Mouse (Mus musculus) cerebellum, adult 2 months (tissue): Measurements from ENCODE around the gene Bclaf3. TPM values are rescaled to one million over a fixed set of nuclear protein-coding genes. Genes with fewer than 3 reads are reported as not detected.

Experiments used
- DNase-seq, 2 experiments: peaks; one replicate each; pipeline ENCODE4 v3.0.0; 2021
- H3K27ac ChIP-seq: fragments of 200-500 bp; 2 replicates; pipeline ENCODE4 v1.5.1; 2012; ENCODE audit warnings: low read length, control low read depth, inconsistent platforms; ENCODE audit not compliant: insufficient read depth
- H3K27me3 ChIP-seq: fragments of 200-500 bp; 2 replicates; pipeline ENCODE4 v1.6.1; 2012; ENCODE audit warnings: inconsistent platforms, mild to moderate bottlenecking, low read length, moderate library complexity; ENCODE audit not compliant: control insufficient read depth, insufficient read depth
- H3K4me1 ChIP-seq: fragments of 200-500 bp; 2 replicates; pipeline ENCODE4 v1.6.1; 2011; ENCODE audit warnings: low read length; ENCODE audit not compliant: control insufficient read depth, insufficient read depth
- H3K4me3 ChIP-seq: fragments of 200-500 bp; replicated peaks from 2 replicates; pipeline ENCODE3; 2011; ENCODE audit warnings: mild to moderate bottlenecking, low read depth, low read length, control low read depth; ENCODE audit not compliant: insufficient read depth
- CTCF ChIP-seq: fragments of 200-500 bp; IDR thresholded peaks from 2 replicates; pipeline ENCODE4 v1.5.1; 2011; ENCODE audit warnings: low read depth, mild to moderate bottlenecking, control low read depth, low read length, moderate library complexity, borderline replicate concordance; ENCODE audit not compliant: insufficient read depth
- POLR2A ChIP-seq: fragments of 200-500 bp; IDR thresholded peaks from 2 replicates; pipeline ENCODE4 v1.6.1; 2011; ENCODE audit warnings: low read length, control low read depth, borderline replicate concordance; ENCODE audit not compliant: insufficient read depth
- WGBS: fragments of 180-500 bp; shearing (Covaris S2); methylation state at CpG from one replicate; pipeline ENCODE4 v1.1.7; 2018; 5-methylcytosine and 5-hydroxymethylcytosine counted together
- polyA plus RNA-seq: library from polyadenylated mRNA; depleted of rRNA; stranded (reverse); fragments of >200 nt; gene quantifications from 2 replicates; pipeline ENCODE4 v1.2.3, GENCODE M21; 2012

Bclaf3 gene
- polyA plus RNA-seq, 1 experiment: 9.6 TPM

DNA sequence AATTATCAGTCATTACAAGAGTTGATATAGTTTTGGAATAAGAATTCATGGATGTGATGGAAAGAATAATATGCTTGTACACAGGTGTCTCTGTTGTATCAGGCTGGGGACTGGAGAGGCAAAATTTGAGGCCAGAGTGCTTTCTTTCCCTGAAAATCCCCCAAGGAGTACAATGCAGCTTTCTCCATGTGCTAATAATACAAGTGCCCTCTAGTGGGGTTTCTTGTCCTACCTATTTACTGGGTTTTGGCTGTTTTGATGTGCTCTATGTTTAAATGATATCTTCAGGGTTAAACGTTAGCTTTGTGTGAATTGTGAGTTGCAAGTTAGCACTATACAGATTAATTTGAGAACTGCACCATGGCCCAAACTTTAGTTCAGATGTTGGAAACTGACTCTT is 65.1 kb downstream of the Bclaf3 start:
- Histone ChIP-seq H3K4me3 (no peak overlapping the region), H3K27ac (no peak overlapping the region), H3K27me3 (no peaks in the 10 kb centered on the region), H3K4me1 (no peaks in the 10 kb centered on the region)
- whole genome bisulfite sequencing: 57% methylated on average over 1 of the region's 1 CpGs
- no peak for TF ChIP-seq CTCF
- TF ChIP-seq POLR2A: no peak
- DNase-seq: no peak

DNA sequence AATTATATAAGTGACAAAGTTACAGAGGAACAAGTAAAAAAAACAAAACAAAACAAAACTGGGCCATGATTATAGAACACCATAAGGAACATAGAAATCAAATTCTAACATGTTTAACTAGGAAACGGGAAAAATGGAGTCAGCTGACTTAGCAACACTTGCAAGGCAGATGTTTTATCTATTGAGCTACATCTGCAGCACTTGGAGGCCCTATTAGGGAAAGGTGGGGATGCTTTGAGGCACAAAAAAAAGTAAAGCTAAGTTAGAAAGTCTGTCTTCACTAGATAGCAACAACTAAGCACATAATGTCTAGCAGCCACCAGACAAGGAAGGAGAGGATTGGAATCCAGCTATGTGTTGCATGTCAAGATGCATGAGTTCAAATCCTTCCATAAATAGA is 71.0 kb downstream of the Bclaf3 start:
- H3K4me1 ChIP-seq: no peaks in the 10 kb centered on the region
- no peaks in the 10 kb centered on the region for H3K27me3 ChIP-seq
- 96% methylated on average over 1 of the region's 1 CpGs for WGBS
- no peak overlapping the region for H3K27ac ChIP-seq
- H3K4me3 ChIP-seq: no peak overlapping the region
- TF ChIP-seq POLR2A (no peak), CTCF (no peak)
- no peak for DNase-seq

DNA sequence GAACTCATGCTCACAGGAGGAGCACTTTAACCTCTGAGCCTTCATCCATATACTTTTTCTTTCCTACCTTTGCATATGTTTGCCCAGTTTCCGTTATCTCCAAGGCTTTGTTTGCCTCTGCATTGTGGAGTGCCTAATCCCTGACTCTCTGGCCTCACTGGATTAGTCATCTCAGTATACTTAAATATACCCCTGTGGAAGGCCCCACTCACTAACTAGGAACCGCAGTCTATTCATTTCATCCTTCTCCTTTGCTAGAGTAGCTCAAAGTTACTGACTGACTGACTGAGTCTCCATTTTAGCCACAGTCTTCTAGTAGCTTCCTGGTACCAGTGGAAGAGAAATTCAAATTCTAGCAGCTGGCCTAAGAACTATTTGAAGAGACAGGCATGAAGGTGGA is 78.3 kb downstream of the Bclaf3 start:
- WGBS: 89% methylated on average over 2 of the region's 2 CpGs
- Histone ChIP-seq H3K4me1 (no peaks in the 10 kb centered on the region), H3K4me3 (no peak overlapping the region), H3K27ac (no peak overlapping the region), H3K27me3 (no peaks in the 10 kb centered on the region)
- DNase-seq: no peak
- no peak for TF ChIP-seq CTCF
- no peak for TF ChIP-seq POLR2A

DNA sequence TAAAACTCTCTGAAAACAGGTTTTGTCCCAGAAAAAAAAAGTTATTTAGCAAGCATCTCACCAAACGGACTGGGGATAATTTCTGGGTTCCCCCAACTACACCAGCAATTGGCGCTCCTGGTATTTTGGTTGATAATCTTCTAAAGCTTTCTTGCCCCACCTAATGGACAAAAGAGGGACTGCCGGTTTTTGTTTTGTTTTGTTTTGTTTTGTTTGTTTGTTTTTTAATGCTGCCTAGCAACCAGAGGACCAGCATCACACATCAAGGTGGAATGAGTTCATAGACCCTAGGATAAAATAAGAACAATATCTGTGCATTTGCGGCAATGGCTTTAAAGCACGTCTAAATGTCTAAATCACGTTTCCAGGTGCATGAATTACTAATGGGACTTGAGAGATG is 80.4 kb downstream of the Bclaf3 start:
- Histone ChIP-seq H3K4me3 (no peak overlapping the region), H3K27ac (no peak overlapping the region), H3K4me1 (no peaks in the 10 kb centered on the region), H3K27me3 (no peaks in the 10 kb centered on the region)
- no peak for DNase-seq
- WGBS: 37% methylated on average over 6 of the region's 6 CpGs
- TF ChIP-seq POLR2A (no peak), CTCF (no peak)

DNA sequence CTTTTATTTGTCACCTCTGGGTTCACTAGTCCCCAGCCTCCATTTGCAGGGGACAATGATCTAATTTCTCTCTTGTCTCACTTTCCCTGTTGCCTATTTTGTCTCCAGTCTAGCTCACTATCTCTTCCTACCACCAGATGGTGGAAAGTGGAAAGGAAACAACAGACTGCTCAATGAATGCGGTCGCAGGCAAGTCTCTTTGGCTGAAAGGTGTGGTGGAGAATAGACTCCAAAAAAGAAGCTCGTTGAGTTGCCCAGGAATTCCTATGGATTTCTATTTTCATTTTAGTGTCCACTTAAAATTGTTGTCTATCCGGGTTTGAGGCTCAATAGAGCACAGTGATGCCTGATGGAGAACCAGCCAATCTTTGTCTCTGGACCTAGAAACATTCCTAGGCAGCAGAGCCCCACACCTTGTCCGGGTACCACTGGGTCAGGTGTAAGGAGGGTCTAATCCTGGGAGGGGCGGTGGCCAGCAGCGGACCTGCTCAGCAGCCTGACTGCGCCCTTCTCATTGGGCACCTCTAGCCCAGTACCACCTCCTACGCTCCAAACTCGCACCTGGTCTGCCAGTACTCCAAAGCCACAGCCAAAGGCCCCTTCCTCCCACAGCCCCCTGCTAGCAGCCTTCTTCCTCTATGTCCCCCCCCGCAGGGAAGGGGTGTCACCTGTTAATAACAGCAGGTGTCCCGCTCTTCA is 99.9 kb downstream of the Bclaf3 start:
- Histone ChIP-seq H3K27me3 (no peaks in the 10 kb centered on the region), H3K27ac (no peak overlapping the region), H3K4me3 (peak overlapping the region; percentile 58), H3K4me1 (no peaks in the 10 kb centered on the region)
- 6% methylated on average over 12 of the region's 12 CpGs for WGBS
- peak; percentile 15 to 23 for DNase-seq
- TF ChIP-seq CTCF (peak; percentile 36; the same call in 1 of the 2 replicates), POLR2A (no peak)

DNA sequence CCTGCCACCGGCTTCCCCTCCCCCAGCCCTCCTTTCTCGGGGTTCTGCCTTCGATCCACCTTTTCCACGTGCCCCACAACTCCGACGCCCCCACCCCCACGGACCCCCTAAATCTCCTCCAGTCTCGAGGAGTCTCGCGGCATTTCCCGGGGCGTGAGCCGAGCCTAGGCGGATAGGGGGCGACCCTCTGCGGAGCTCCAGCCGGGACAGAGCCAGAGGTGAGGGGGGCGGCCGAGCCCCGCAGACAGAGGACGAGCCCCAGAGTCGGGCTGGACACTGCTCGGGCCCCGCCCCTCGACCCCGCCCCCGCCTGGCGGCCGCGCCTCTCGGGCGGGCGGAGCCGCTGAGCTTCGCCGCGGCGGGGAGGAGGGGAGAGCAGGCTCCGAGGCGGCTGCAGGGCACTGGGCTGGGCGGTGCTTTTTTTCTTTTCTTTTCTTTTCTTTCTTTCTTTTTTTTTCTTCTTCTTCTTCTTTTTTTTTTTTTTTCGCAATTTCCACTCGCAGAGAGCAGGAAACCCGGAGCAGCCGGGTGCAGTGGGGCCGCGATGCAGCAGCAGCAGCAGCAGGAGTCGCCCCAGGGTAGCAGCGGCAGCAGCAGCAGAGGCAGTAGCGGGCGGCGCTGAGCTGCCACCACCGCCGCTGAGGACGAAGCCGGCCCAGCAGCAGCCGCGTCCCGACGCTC is 100.6 kb downstream of the Bclaf3 start, which contains the start of gene Sh3kbp1:
Gene Sh3kbp1, plus strand, starts transcription at position 366 of the 681 bp plus-strand sequence.
- H3K27me3 ChIP-seq: no peaks in the 10 kb centered on the region
- TF ChIP-seq POLR2A (no peak), CTCF (no peak)
- WGBS: 6% methylated on average over 39 of the region's 60 CpGs
- H3K4me1 ChIP-seq: no peaks in the 10 kb centered on the region
- DNase-seq: peak; percentile 43 to 52
- H3K4me3 ChIP-seq: peak within 1 kb of the TSS; percentile 58
- no peak within 1 kb of the TSS for H3K27ac ChIP-seq

DNA sequence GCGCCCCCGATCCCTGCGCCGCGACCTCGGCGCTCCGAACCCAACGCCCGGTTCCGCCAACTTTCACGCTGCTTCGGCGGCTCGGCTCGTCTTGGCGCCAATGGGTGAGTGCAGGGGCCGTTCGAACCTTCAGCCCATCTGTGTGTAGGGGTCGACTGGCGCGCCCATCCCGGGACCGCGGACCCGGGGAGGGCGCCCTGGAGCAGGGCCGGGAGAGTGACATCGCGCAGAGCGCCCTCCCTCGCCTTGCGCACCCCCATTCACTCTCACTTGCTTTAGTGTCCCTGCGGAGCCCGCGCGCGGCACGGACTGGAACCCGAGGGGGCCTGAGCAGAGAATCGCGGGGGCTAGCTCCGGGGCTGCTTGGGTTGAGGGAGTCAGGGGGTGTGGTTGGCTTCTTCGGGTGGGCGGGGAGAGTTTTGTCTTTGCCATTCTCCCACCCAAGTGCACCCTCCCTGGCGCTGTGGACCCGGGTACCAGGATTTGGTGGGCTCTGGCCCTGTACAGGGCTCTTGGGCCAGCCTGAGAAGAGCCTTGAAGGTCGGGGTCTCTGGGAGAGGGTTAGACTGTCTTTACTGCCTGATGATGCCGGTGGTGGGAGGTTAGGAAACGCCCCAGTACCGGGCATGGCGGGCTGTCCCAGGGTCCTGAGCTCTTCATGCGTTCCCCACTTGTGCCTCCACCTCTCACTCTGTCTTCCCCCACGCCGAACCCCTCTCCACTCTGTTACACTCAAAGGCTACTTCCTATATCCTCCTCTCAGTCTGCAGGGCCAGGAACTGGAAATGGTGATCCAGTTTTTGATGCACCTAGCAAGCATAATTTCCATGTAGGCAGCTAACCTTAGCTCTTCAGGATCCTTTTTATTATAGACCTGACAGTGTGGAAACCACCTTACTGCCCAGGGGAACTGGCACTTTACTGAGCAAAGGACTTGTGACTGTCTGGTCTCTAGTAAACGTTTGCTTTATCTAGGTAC is 101.4 kb downstream of the Bclaf3 start:
- Histone ChIP-seq H3K27me3 (no peaks in the 10 kb centered on the region), H3K27ac (no peak overlapping the region), H3K4me1 (no peaks in the 10 kb centered on the region), H3K4me3 (peak overlapping the region; percentile 58)
- peak; percentile 17 to 26 for DNase-seq
- 13% methylated on average over 37 of the region's 56 CpGs for WGBS
- TF ChIP-seq POLR2A (no peak), CTCF (no peak)
